Mouse (Mus musculus) forebrain, embryonic 14.5 days (tissue): ENCODE results near the gene Tmc4. TPM values are rescaled to one million over a fixed set of nuclear protein-coding genes. Genes with fewer than 3 reads are reported as not detected.
A peak's percentile ranks its signal among the peaks of the same experiment; 100 is the strongest.
"Not testable (repeated sequence)": the region's sequence is repeated elsewhere in the genome, so short reads cannot be mapped to it uniquely, and the experiment has no call there.

ENCODE experiments used
- ATAC-seq: fragments of 200-750 bp; cut with Nextera tagmentation; 2 replicates; pipeline ENCODE4 v1.8.0; 2017; ENCODE audit warnings: mild to moderate bottlenecking, moderate library complexity
- DNase-seq: peaks from one replicate; pipeline ENCODE4 v3.0.0-alpha.2; 2015; ENCODE audit warnings: low spot score
- H3K27ac ChIP-seq: fragments of 300-500 bp; sonication (generic); 2 replicates; pipeline ENCODE4 v1.5.1; 2014; ENCODE audit warnings: low read depth, mild to moderate bottlenecking, control low read depth, low read length, moderate library complexity
- H3K27me3 ChIP-seq: fragments of 300-500 bp; sonication (generic); replicated peaks from 2 replicates; pipeline ENCODE4 v1.6.1; 2014; ENCODE audit warnings: low read length, control low read depth, mixed read lengths; ENCODE audit not compliant: control insufficient read depth, insufficient read depth
- H3K36me3 ChIP-seq: fragments of 300-500 bp; sonication (generic); 2 replicates; pipeline ENCODE4 v1.6.1; 2014; ENCODE audit warnings: low read length, control low read depth; ENCODE audit not compliant: control insufficient read depth, insufficient read depth
- H3K4me1 ChIP-seq: fragments of 300-500 bp; sonication (generic); 2 replicates; pipeline ENCODE4 v1.6.1; 2014; ENCODE audit warnings: antibody characterized with exemption, low read length, control low read depth; ENCODE audit not compliant: control insufficient read depth, insufficient read depth
- H3K4me2 ChIP-seq: fragments of 300-500 bp; sonication (generic); 2 replicates; pipeline ENCODE4 v1.6.1; 2014; ENCODE audit warnings: mild to moderate bottlenecking, control low read depth, low read length
- H3K4me3 ChIP-seq: fragments of 300-500 bp; sonication (generic); 2 replicates; pipeline ENCODE4 v1.5.1; 2014; ENCODE audit warnings: low read depth, low read length, control low read depth
- H3K9ac ChIP-seq: fragments of 300-500 bp; sonication (generic); 2 replicates; pipeline ENCODE4 v1.6.1; 2014; ENCODE audit warnings: mild to moderate bottlenecking, low read length, control low read depth, moderate library complexity
- H3K9me3 ChIP-seq: fragments of 300-500 bp; sonication (generic); replicated peaks from 2 replicates; pipeline ENCODE4 v1.6.1; 2016; ENCODE audit warnings: low read length, control low read depth, mixed read lengths; ENCODE audit not compliant: control insufficient read depth
- WGBS: fragments of 180-500 bp; shearing (Covaris S2); extraction: QIAGEN DNeasy Blood & Tissue Kit; methylation state at CpG from one replicate; pipeline ENCODE4 v1.1.7; 2014; 5-methylcytosine and 5-hydroxymethylcytosine counted together
- polyA plus RNA-seq: library from polyadenylated mRNA; unstranded; fragments of >200 nt; fragmentation: Nextera tagmentation; extraction: Ambion mirVana; gene quantifications from 2 replicates; pipeline ENCODE4 v1.2.1, GENCODE M21; 2014

Gene Tmc4
- polyA plus RNA-seq, result 1.8 and 2.1 TPM in 2 replicates

DNA sequence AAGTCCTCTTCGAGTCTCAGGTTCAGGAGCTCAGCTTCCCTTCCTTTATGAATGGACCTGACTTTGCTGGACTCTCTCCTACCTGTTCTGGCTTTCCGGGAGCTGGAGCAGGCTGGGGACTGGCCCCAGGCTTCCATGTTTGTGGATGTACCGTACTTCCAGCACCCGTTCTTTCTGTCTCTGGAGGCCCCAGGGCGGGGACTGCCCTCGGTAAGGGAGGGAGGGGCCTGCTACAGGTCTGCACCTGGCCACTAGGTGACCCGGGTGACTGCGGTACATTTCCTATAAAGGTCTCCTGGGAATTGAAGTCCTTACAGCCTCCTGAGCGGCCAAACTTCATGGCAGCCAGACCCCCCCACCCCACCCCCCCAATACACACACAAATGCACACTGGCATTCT lies at the start of gene Tmc4:
Tmc4 (minus strand) TSS at position 212 of the 400 bp plus-strand sequence.
- H3K36me3 ChIP-seq, result 0 out of 2 replicates have a peak, but pooled peaks cover 7% of the 10 kb centered on the region
- no peak within 1 kb of the TSS for H3K27ac ChIP-seq
- H3K4me3 ChIP-seq, result no peak within 1 kb of the TSS
- 0 out of 2 replicates have a peak within 1 kb of the TSS, but pooled peaks have one; percentile 3 for H3K9ac ChIP-seq
- ATAC-seq (no peak), DNase-seq (no peak)
- H3K4me2 ChIP-seq, result no peak within 1 kb of the TSS
- WGBS, result 54% methylated on average over 9 of the region's 9 CpGs
- no peaks in the 10 kb centered on the region for H3K27me3 ChIP-seq
- no peaks in the 10 kb centered on the region for H3K9me3 ChIP-seq
- H3K4me1 ChIP-seq, result no peaks in the 10 kb centered on the region

GRCm38 (mm10) chr7:3725459-3725858 lies 48.1 kb upstream of the Tmc4 start:
- DNase-seq, H3K27me3 ChIP-seq, H3K4me2 ChIP-seq, H3K4me1 ChIP-seq, H3K36me3 ChIP-seq, H3K9me3 ChIP-seq, H3K27ac ChIP-seq, H3K9ac ChIP-seq, ATAC-seq, H3K4me3 ChIP-seq: not testable (repeated sequence)

DNA sequence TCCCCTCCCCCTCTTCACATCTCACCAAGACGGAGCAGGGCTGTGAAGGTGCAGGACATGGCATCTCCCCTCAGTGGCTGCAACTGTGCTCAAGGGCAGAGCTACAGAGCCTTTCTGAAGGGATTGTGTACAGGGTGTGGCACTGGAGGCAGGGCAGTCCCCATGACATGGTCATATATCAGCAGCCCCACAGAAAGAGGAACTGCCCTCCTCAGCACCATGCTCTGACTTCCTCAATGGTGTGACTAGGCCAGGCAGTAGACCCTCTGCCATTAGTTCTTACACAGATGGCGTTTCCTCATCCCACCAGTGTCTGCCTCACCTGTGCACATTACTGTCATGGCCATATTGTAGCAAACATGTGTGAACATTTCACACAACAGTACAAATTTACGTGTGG lies 42.9 kb upstream of the Tmc4 start, which contains the start of gene Pirb:
Pirb (minus strand) TSS at position 124 of the 400 bp plus-strand sequence.
- H3K36me3 ChIP-seq, H3K4me1 ChIP-seq, H3K4me3 ChIP-seq, H3K9me3 ChIP-seq, H3K27ac ChIP-seq, ATAC-seq, H3K9ac ChIP-seq, DNase-seq, H3K4me2 ChIP-seq, H3K27me3 ChIP-seq: not testable (repeated sequence)
- no CpG with 5 or more reads among the region's 3 CpGs for WGBS

DNA sequence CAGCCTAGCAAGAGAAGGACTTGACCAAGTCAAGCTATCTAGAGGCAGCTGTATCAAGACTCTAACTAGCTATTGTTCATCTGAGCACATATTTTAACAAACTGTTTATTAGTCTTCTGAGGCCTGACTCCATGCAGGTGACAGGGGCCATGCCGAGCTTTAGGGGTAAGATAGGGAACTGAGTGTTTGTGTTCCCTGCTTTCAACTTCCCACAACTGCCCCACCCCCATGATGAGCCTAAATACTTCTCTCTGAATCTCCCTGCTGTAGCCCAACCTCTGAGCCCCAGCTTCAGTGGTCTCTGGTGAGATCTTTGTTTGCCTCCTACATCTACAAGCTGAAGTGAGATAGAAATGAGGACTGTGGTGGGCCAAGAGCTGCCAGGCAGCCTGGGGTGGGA lies 37.9 kb upstream of the Tmc4 start:
- Histone ChIP-seq H3K27me3 (no peaks in the 10 kb centered on the region), H3K9ac (no peak overlapping the region), H3K4me1 (no peaks in the 10 kb centered on the region), H3K9me3 (no peaks in the 10 kb centered on the region), H3K36me3 (no peaks in the 10 kb centered on the region), H3K4me2 (no peak overlapping the region), H3K27ac (no peak overlapping the region), H3K4me3 (no peak overlapping the region)
- no peak for ATAC-seq
- 58% methylated on average over 1 of the region's 1 CpGs for WGBS
- DNase-seq, result no peak

- no peak overlapping the region for H3K4me2 ChIP-seq
- H3K4me1 ChIP-seq, result no peaks in the 10 kb centered on the region
- DNase-seq, result no peak
Observed at GRCm38 (mm10) chr7:3712264-3712942, 35.0 kb upstream of the Tmc4 start.

DNA sequence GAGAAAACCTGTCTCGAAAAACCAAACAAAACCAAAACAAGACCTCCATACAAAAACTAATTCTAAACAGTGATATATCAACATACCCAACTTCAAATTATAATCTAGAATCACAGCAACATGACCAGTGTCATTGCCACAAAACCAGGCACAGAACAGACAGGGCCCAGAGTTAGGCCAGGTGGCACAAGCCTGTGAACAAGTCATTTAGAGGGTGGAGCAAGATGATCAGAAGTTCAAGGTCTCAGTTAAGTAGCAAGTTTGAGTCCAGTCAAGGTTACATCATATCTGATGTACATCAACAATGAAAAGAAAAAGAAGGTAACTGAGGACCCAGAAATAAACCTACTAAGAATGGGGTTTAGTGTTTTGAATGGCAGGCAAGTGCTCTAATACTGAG lies 31.6 kb upstream of the Tmc4 start:
- DNase-seq, result no peak
- Histone ChIP-seq H3K9me3 (no peaks in the 10 kb centered on the region), H3K27ac (no peak overlapping the region), H3K4me2 (no peak overlapping the region), H3K36me3 (peaks cover 32% of the 10 kb centered on the region), H3K4me3 (no peak overlapping the region), H3K9ac (0 out of 2 replicates have a peak overlapping the region, but pooled peaks have one; percentile 5), H3K4me1 (peaks cover 11% of the 10 kb centered on the region), H3K27me3 (no peaks in the 10 kb centered on the region)
- WGBS, result 61% methylated on average over 1 of the region's 1 CpGs
- ATAC-seq, result no peak

More at GRCm38 (mm10) chr7:3712264-3712942, 35.0 kb upstream of the Tmc4 start:
- WGBS, result 49% methylated on average over 5 of the region's 5 CpGs
- Histone ChIP-seq H3K27me3 (no peaks in the 10 kb centered on the region), H3K27ac (no peak overlapping the region), H3K9ac (no peak overlapping the region), H3K36me3 (peaks cover 10% of the 10 kb centered on the region), H3K4me3 (no peak overlapping the region), H3K9me3 (no peaks in the 10 kb centered on the region)
- no peak for ATAC-seq

GRCm38 (mm10) chr7:3708447-3708980 lies 31.2 kb upstream of the Tmc4 start:
- not testable (repeated sequence) for DNase-seq, H3K27ac ChIP-seq, H3K9me3 ChIP-seq, H3K4me3 ChIP-seq, H3K4me2 ChIP-seq, H3K27me3 ChIP-seq, H3K9ac ChIP-seq, ATAC-seq
- Histone ChIP-seq H3K36me3 (peaks cover 32% of the 10 kb centered on the region), H3K4me1 (peaks cover 11% of the 10 kb centered on the region)
- WGBS, result 45% methylated on average over 5 of the region's 5 CpGs

DNA sequence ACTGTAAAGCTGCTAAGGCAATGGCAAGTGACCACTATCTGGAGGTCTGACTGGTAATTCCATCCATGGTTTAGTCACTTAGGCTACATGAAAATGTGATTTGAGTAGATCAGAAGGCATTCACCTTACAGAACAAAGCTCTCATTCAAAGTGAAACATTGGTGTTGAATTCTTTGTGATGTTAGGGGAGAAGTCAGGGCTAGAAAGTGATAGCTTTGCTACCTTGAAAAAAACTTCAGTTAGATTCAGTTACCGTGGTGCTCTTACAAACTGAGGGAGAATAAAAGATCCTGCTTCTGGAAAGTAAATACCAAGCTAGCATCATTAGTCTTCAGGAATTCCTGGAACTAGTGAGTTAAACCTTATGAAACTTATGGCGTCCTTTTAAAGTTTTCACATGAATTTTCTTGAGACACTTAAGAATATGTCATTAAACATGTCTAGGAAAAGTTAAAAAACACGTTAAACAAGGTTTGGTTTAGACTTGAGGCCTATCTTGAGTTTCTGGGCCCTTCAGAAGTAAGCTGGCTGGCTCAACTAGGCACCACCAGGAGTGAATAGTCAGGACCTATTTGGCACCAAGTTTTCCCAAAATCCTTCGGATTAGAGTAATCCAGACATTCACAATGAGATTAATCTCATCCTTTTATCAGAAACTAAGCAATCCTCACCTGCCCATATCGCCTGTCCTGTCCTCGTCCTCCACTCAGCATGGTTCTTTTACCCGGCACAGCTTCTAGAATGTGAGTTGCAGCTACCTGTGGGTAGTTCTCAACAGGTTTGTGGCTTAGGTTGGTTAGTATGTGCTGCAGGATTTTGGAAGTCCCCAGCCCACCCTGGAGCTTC lies 30.4 kb upstream of the Tmc4 start:
- Histone ChIP-seq H3K4me1 (peaks cover 11% of the 10 kb centered on the region), H3K4me3 (no peak overlapping the region), H3K4me2 (no peak overlapping the region), H3K9me3 (no peaks in the 10 kb centered on the region), H3K27ac (no peak overlapping the region), H3K36me3 (peaks cover 32% of the 10 kb centered on the region), H3K9ac (no peak overlapping the region), H3K27me3 (no peaks in the 10 kb centered on the region)
- DNase-seq (no peak), ATAC-seq (no peak)
- 22% methylated on average over 7 of the region's 7 CpGs for WGBS
